Mouse (Mus musculus): ENCODE measurements around the gene Acsl3. TPM values are rescaled to one million over a fixed set of nuclear protein-coding genes. Genes with fewer than 3 reads are reported as not detected.

The Acsl3 gene
- polyA plus RNA-seq, 1 experiment from 2014 or later = 7.6 TPM

GRCm38 (mm10) chr1:78682291-78682690 lies 24.7 kb downstream of the Acsl3 start:
- no peak overlapping the region for H3K27ac ChIP-seq (ENCODE audit: low read depth)
- DNase-seq (no peak), ATAC-seq (no peak)
- H3K4me2 ChIP-seq (ENCODE audit: low read depth, low read length) = no peak overlapping the region
- WGBS (ENCODE audit: insufficient replicate concordance) = 80% methylated on average over 3 of the region's 3 CpGs
- TF ChIP-seq CTCF (IDR thresholded peaks at IDR 0.05; ENCODE audit: low read depth) (no peak), EP300 (IDR thresholded peaks at IDR 0.05; ENCODE audit: low read depth) (no peak)
- H3K36me3 ChIP-seq (replicated peaks; ENCODE audit: insufficient read depth, low read length) = no peaks in the 10 kb centered on the region
- no peaks in the 10 kb centered on the region for H3K4me1 ChIP-seq (ENCODE audit: insufficient read depth)
- H3K4me3 ChIP-seq (ENCODE audit: low read depth, low read length) = no peak overlapping the region
- H3K9me3 ChIP-seq (ENCODE audit: low read length) = no peaks in the 10 kb centered on the region
- H3K9ac ChIP-seq (replicated peaks) = no peak overlapping the region
- no peaks in the 10 kb centered on the region for H3K27me3 ChIP-seq (ENCODE audit: insufficient read depth, low read length)

DNA sequence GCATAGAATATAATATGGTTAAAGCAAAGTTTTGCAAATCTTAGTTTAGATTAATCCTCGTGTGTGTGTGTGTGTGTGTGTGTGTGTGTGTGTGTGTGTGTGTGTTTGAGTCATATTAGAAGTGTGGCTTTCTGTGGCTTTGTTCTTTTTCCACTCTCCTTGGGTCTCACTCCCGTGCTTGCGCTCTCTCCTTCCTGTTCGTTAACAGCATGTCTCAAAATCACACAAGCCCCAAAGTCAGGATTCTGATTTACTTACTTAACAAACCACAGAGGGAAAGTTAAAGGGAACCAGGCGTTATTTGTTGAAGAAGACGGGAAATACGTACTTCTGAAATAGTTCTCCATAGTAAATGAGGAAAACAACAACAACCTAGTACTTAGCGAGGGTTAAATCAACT lies 26.5 kb downstream of the Acsl3 start:
- Histone ChIP-seq H3K36me3 (replicated peaks; ENCODE audit: insufficient read depth, low read length) (no peaks in the 10 kb centered on the region), H3K4me1 (ENCODE audit: insufficient read depth) (no peaks in the 10 kb centered on the region), H3K27ac (ENCODE audit: low read depth) (no peak overlapping the region), H3K9ac (replicated peaks) (no peak overlapping the region), H3K4me3 (ENCODE audit: low read depth, low read length) (no peak overlapping the region), H3K9me3 (ENCODE audit: low read length) (no peaks in the 10 kb centered on the region), H3K4me2 (ENCODE audit: low read depth, low read length) (no peak overlapping the region), H3K27me3 (ENCODE audit: insufficient read depth, low read length) (no peaks in the 10 kb centered on the region)
- no peak for ATAC-seq
- 59% methylated on average over 8 of the region's 8 CpGs for WGBS (ENCODE audit: insufficient replicate concordance)
- no peak for TF ChIP-seq CTCF (IDR thresholded peaks at IDR 0.05; ENCODE audit: low read depth)
- TF ChIP-seq EP300 (IDR thresholded peaks at IDR 0.05; ENCODE audit: low read depth) = no peak
- no peak for DNase-seq

GRCm38 (mm10) chr1:78686872-78687271 lies 29.2 kb downstream of the Acsl3 start:
- no peak for DNase-seq
- Histone ChIP-seq H3K4me2 (ENCODE audit: low read depth, low read length) (no peak overlapping the region), H3K36me3 (replicated peaks; ENCODE audit: insufficient read depth, low read length) (peaks cover 14% of the 10 kb centered on the region), H3K27ac (ENCODE audit: low read depth) (no peak overlapping the region), H3K9me3 (ENCODE audit: low read length) (no peaks in the 10 kb centered on the region), H3K9ac (replicated peaks) (no peak overlapping the region), H3K27me3 (ENCODE audit: insufficient read depth, low read length) (no peaks in the 10 kb centered on the region), H3K4me1 (ENCODE audit: insufficient read depth) (no peaks in the 10 kb centered on the region), H3K4me3 (ENCODE audit: low read depth, low read length) (no peak overlapping the region)
- ATAC-seq = no peak
- TF ChIP-seq CTCF (IDR thresholded peaks at IDR 0.05; ENCODE audit: low read depth) (peak; percentile 59), EP300 (IDR thresholded peaks at IDR 0.05; ENCODE audit: low read depth) (no peak)

DNA sequence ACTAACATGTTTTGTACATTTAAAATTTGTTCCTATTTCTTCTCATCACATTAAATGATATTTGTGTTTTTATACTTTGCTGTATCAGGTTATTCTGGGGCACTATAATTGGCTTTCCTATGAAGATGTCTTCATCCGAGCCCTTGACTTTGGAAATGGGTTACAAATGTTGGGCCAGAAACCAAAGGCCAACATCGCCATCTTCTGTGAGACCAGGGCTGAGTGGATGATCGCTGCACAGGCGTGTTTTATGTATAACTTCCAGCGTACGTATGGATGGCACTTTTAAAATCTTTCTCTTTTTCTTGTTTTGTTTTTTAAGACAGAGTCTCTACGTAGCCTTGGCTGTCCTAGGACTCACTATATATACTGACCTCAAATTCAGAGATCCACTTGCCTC lies 30.5 kb downstream of the Acsl3 start:
- Histone ChIP-seq H3K36me3 (replicated peaks; ENCODE audit: insufficient read depth, low read length) (peaks cover 14% of the 10 kb centered on the region), H3K9me3 (ENCODE audit: low read length) (no peaks in the 10 kb centered on the region), H3K27ac (ENCODE audit: low read depth) (no peak overlapping the region), H3K4me3 (ENCODE audit: low read depth, low read length) (no peak overlapping the region), H3K27me3 (ENCODE audit: insufficient read depth, low read length) (no peaks in the 10 kb centered on the region), H3K9ac (replicated peaks) (no peak overlapping the region), H3K4me2 (ENCODE audit: low read depth, low read length) (no peak overlapping the region), H3K4me1 (ENCODE audit: insufficient read depth) (no peaks in the 10 kb centered on the region)
- no peak for ATAC-seq
- no peak for DNase-seq
- 85% methylated on average over 7 of the region's 7 CpGs for WGBS (ENCODE audit: insufficient replicate concordance)
- TF ChIP-seq EP300 (IDR thresholded peaks at IDR 0.05; ENCODE audit: low read depth) (no peak), CTCF (IDR thresholded peaks at IDR 0.05; ENCODE audit: low read depth) (no peak)

GRCm38 (mm10) chr1:78694503-78695258 lies 37.1 kb downstream of the Acsl3 start:
- H3K4me1 ChIP-seq (ENCODE audit: insufficient read depth) = no peaks in the 10 kb centered on the region
- peaks cover 28% of the 10 kb centered on the region for H3K36me3 ChIP-seq (replicated peaks; ENCODE audit: insufficient read depth, low read length)
- no peak overlapping the region for H3K27ac ChIP-seq (ENCODE audit: low read depth)
- no peak for TF ChIP-seq CTCF (IDR thresholded peaks at IDR 0.05; ENCODE audit: low read depth)
- TF ChIP-seq EP300 (IDR thresholded peaks at IDR 0.05; ENCODE audit: low read depth) = no peak
- DNase-seq (no peak), ATAC-seq (no peak)
- H3K4me2 ChIP-seq (ENCODE audit: low read depth, low read length) = no peak overlapping the region
- H3K4me3 ChIP-seq (ENCODE audit: low read depth, low read length) = no peak overlapping the region
- 70% methylated on average over 9 of the region's 9 CpGs for WGBS (ENCODE audit: insufficient replicate concordance)
- H3K9ac ChIP-seq (replicated peaks) = no peak overlapping the region
- no peaks in the 10 kb centered on the region for H3K27me3 ChIP-seq (ENCODE audit: insufficient read depth, low read length)
- H3K9me3 ChIP-seq (ENCODE audit: low read length) = no peaks in the 10 kb centered on the region

DNA sequence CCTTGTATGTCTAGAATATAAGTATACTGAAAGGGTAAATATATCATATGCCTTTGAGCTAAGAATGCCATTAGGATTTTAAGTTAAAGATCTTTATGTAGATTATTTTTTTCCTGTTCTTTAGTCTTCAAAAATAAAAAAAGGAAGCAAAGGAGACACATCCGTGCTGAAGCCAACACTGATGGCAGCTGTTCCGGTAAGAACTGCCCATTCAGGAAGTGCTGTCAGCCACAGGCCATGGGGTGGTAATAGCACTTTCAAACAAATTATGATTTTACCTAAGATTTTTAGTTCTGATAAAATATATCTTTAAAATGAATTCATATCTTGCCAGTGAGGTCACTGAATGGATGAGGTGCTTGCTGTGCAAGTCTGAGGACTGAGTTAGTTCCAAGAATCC lies 38.7 kb downstream of the Acsl3 start:
- Histone ChIP-seq H3K4me2 (ENCODE audit: low read depth, low read length) (no peak overlapping the region), H3K4me1 (ENCODE audit: insufficient read depth) (no peaks in the 10 kb centered on the region), H3K4me3 (ENCODE audit: low read depth, low read length) (no peak overlapping the region), H3K27me3 (ENCODE audit: insufficient read depth, low read length) (no peaks in the 10 kb centered on the region), H3K36me3 (replicated peaks; ENCODE audit: insufficient read depth, low read length) (peaks cover 25% of the 10 kb centered on the region), H3K9me3 (ENCODE audit: low read length) (no peaks in the 10 kb centered on the region), H3K9ac (replicated peaks) (no peak overlapping the region), H3K27ac (ENCODE audit: low read depth) (no peak overlapping the region)
- ATAC-seq (no peak), DNase-seq (no peak)
- 53% methylated on average over 2 of the region's 2 CpGs for WGBS (ENCODE audit: insufficient replicate concordance)
- TF ChIP-seq CTCF (IDR thresholded peaks at IDR 0.05; ENCODE audit: low read depth) = no peak
- TF ChIP-seq EP300 (IDR thresholded peaks at IDR 0.05; ENCODE audit: low read depth) = no peak
